Mouse (Mus musculus): ENCODE measurements around the gene Rcan2. TPM values are rescaled to one million over a fixed set of nuclear protein-coding genes. Genes with fewer than 3 reads are reported as not detected.

The Rcan2 gene
- 126 and 133 TPM in 2 replicates for polyA plus RNA-seq (2015; fragmentation: Nextera tagmentation; extraction: Ambion mirVana)

DNA sequence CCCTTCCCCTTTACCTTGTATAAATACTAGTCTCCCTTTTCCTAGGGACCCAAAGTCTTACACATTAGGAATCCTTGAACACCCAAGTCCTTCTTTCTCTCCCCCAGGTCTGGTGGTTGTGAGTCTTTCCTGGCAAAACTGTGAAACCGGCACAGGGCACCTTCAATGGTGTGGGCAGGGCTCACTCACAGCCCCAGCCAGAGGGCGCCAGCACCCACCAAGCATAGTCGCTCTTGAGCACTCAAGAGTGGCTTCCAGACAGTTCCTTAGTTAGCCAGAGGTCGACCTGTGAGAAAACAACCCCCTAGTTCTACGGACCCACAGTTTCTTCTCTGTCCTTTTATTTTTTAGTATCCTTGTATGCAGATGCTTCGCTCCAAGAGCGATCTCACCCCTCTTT lies at the start of gene Rcan2:
Gene Rcan2 (plus strand): TSS at position 275 of the 400 bp plus-strand sequence.
- Histone ChIP-seq H3K27ac (ENCODE audit: low read length) (peak within 1 kb of the TSS; percentile 81), H3K4me2 (ENCODE audit: low read length) (peak within 1 kb of the TSS; percentile 83), H3K4me3 (ENCODE audit: low read depth, low read length) (peak within 1 kb of the TSS; percentile 75), H3K27me3 (ENCODE audit: control insufficient read depth, insufficient read depth, low read depth, low read length) (no peaks in the 10 kb centered on the region), H3K9ac (ENCODE audit: low read depth, low read length) (peak within 1 kb of the TSS; percentile 94), H3K36me3 (ENCODE audit: control insufficient read depth, insufficient read depth, low read length) (no peaks in the 10 kb centered on the region), H3K9me3 (replicated peaks; ENCODE audit: control insufficient read depth, low read length, poor library complexity, severe bottlenecking) (no peaks in the 10 kb centered on the region), H3K4me1 (ENCODE audit: control insufficient read depth, insufficient read depth, low read length) (peaks cover 8% of the 10 kb centered on the region; the same call in 1 of the 2 replicates)
- peak; percentile 93 for ATAC-seq
- under 1% methylated on average over 7 of the region's 7 CpGs for WGBS

DNA sequence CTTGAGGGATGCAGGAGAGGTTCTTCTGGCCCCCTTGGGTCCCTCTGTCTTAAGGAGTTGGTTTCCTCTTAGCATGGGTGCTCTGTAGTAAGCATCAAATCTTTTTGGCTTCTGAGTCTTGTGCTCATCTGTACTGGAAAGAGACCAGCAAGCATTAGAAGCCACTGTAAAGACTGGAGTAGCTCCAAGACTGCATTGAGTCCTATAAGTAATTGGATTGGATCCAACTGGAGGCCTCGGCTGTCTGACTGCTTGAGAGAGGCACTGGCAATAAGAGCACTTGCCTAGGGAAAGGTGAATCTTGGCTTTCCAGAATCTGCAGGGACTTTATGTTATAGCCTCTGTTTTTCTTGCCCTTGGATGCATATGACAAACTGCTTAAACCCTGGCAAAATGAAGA lies 48.3 kb upstream of the Rcan2 start:
- Histone ChIP-seq H3K36me3 (ENCODE audit: control insufficient read depth, insufficient read depth, low read length) (no peaks in the 10 kb centered on the region), H3K27ac (ENCODE audit: low read length) (no peak overlapping the region), H3K9me3 (replicated peaks; ENCODE audit: control insufficient read depth, low read length, poor library complexity, severe bottlenecking) (no peaks in the 10 kb centered on the region), H3K27me3 (ENCODE audit: control insufficient read depth, insufficient read depth, low read depth, low read length) (no peaks in the 10 kb centered on the region), H3K4me2 (ENCODE audit: low read length) (no peak overlapping the region), H3K4me3 (ENCODE audit: low read depth, low read length) (no peak overlapping the region), H3K4me1 (ENCODE audit: control insufficient read depth, insufficient read depth, low read length) (no peaks in the 10 kb centered on the region), H3K9ac (ENCODE audit: low read depth, low read length) (no peak overlapping the region)
- ATAC-seq = no peak
- 83% methylated on average over 1 of the region's 1 CpGs for WGBS

DNA sequence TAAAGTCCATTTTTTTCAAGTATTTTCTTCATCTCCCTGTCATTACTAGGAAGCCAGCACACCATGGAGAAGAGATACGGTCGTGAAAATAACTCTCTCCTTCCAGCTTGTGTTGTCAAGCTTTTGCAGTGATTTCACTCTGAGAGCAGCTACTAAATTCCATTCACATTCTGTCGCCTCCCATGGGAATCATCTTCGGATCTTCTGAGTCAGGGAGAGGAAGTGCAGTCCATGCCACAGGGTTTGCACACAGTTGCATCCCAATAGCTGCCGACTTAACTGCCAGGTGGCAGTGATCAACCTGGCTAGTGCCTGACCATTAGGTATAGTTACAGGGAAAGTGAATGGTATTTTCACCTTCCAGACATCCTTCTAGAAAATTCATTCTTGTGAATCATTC lies 46.5 kb upstream of the Rcan2 start:
- no peaks in the 10 kb centered on the region for H3K9me3 ChIP-seq (replicated peaks; ENCODE audit: control insufficient read depth, low read length, poor library complexity, severe bottlenecking)
- H3K27ac ChIP-seq (ENCODE audit: low read length) = no peak overlapping the region
- H3K4me2 ChIP-seq (ENCODE audit: low read length) = no peak overlapping the region
- 75% methylated on average over 5 of the region's 5 CpGs for WGBS
- no peaks in the 10 kb centered on the region for H3K4me1 ChIP-seq (ENCODE audit: control insufficient read depth, insufficient read depth, low read length)
- no peak for ATAC-seq
- H3K27me3 ChIP-seq (ENCODE audit: control insufficient read depth, insufficient read depth, low read depth, low read length) = no peaks in the 10 kb centered on the region
- H3K9ac ChIP-seq (ENCODE audit: low read depth, low read length) = no peak overlapping the region
- H3K4me3 ChIP-seq (ENCODE audit: low read depth, low read length) = no peak overlapping the region
- no peaks in the 10 kb centered on the region for H3K36me3 ChIP-seq (ENCODE audit: control insufficient read depth, insufficient read depth, low read length)

DNA sequence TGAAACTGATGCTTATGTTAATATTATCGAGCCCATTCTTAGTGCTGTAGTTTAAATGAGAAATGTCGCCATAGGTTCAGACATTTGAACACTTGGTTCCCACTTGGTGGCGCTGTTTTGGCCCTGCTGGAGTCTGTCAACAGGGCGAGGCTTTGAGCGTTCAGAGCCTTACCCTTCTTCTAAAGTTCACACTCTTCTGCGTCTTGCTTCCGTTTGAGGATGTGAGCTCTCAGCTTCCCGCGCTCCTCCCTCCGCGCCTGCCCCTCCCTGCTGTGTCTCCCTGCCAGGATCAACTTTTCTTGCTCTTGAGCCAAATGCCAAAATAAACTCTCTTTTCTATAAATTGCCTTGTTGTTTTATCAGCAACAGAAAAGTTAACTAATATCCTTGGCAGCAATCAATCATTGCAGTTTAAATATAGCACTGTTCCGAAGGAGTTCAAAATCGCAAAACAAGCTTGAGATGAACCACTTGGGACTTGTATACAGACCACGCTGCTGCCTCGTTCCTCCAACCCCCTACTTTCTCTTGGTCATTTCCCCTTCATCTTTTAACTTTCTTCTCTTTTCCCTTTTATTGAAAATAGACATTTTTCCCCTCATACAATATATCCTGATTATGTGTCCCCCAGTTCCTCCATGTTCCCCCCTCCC lies 42.4 kb upstream of the Rcan2 start:
- H3K36me3 ChIP-seq (ENCODE audit: control insufficient read depth, insufficient read depth, low read length) = no peaks in the 10 kb centered on the region
- H3K27me3 ChIP-seq (ENCODE audit: control insufficient read depth, insufficient read depth, low read depth, low read length) = no peaks in the 10 kb centered on the region
- H3K27ac ChIP-seq (ENCODE audit: low read length) = no peak overlapping the region
- H3K9me3 ChIP-seq (replicated peaks; ENCODE audit: control insufficient read depth, low read length, poor library complexity, severe bottlenecking) = no peaks in the 10 kb centered on the region
- H3K4me3 ChIP-seq (ENCODE audit: low read depth, low read length) = no peak overlapping the region
- no peak overlapping the region for H3K9ac ChIP-seq (ENCODE audit: low read depth, low read length)
- no peaks in the 10 kb centered on the region for H3K4me1 ChIP-seq (ENCODE audit: control insufficient read depth, insufficient read depth, low read length)
- 70% methylated on average over 15 of the region's 15 CpGs for WGBS
- H3K4me2 ChIP-seq (ENCODE audit: low read length) = no peak overlapping the region
- ATAC-seq = no peak

DNA sequence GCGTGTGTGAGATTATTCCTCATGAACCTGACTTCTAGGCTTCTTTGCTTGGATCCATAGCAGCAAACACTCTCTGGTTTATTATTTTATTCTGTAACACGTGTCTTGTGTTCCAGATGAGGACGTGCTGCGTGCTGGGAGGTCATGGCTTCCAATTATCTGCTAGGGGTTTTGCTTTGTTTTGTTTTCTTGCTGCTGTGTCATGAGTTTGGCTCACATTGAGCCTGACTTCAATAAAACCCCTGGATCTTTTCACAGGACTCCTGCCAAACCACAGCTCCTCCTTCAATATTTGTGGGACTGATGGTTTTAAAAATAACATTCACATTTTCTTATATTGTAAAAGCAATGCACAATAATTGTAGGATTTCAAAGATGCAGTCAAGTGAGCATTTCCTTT lies 16.6 kb upstream of the Rcan2 start:
- Histone ChIP-seq H3K9me3 (replicated peaks; ENCODE audit: control insufficient read depth, low read length, poor library complexity, severe bottlenecking) (no peaks in the 10 kb centered on the region), H3K9ac (ENCODE audit: low read depth, low read length) (no peak overlapping the region), H3K36me3 (ENCODE audit: control insufficient read depth, insufficient read depth, low read length) (no peaks in the 10 kb centered on the region), H3K4me2 (ENCODE audit: low read length) (no peak overlapping the region), H3K4me1 (ENCODE audit: control insufficient read depth, insufficient read depth, low read length) (no peaks in the 10 kb centered on the region), H3K27ac (ENCODE audit: low read length) (no peak overlapping the region), H3K27me3 (ENCODE audit: control insufficient read depth, insufficient read depth, low read depth, low read length) (no peaks in the 10 kb centered on the region), H3K4me3 (ENCODE audit: low read depth, low read length) (no peak overlapping the region)
- WGBS = 85% methylated on average over 4 of the region's 4 CpGs
- ATAC-seq = no peak

DNA sequence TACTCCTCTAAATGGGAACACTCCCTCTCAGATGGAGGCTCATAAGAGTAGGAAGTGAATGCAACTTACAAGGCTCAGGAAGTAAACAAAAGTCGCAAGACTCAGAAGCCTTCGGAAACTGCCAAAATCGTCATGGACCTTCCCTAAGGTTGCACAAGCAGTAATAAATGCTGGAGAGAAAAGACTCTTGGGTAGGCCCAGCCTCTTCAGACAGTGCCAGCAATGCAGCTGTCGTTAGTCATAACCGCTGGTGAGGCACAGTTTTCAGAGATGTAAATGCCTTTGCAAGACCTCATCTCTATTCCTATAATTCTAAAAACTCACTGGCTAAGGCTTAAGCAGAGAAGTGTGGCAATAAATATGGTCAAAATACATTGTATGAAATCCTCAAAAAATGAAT lies 12.9 kb upstream of the Rcan2 start:
- Histone ChIP-seq H3K9me3 (replicated peaks; ENCODE audit: control insufficient read depth, low read length, poor library complexity, severe bottlenecking) (no peaks in the 10 kb centered on the region), H3K4me2 (ENCODE audit: low read length) (no peak overlapping the region), H3K4me1 (ENCODE audit: control insufficient read depth, insufficient read depth, low read length) (no peaks in the 10 kb centered on the region), H3K4me3 (ENCODE audit: low read depth, low read length) (no peak overlapping the region), H3K27me3 (ENCODE audit: control insufficient read depth, insufficient read depth, low read depth, low read length) (no peaks in the 10 kb centered on the region), H3K27ac (ENCODE audit: low read length) (no peak overlapping the region), H3K9ac (ENCODE audit: low read depth, low read length) (no peak overlapping the region), H3K36me3 (ENCODE audit: control insufficient read depth, insufficient read depth, low read length) (no peaks in the 10 kb centered on the region)
- no peak for ATAC-seq
- WGBS = 94% methylated on average over 5 of the region's 5 CpGs

DNA sequence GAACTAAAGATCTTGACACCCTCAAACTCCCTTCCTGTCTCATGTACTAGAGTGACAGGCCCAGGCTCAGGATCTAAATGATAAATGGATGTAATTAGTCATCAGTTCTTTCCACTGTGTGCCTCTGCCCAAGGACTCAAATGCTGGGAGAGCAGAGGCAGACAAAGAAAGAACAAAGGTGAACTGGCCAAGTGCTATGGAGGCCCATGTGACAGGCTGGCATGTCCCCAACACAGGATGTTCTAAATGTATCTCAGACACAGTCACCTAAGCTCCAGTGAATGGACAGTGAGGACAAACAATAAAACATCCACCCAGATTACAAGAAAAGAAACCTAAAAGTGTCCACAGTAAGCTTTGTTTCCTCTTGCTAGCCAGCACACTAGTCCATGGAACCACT lies 11.8 kb upstream of the Rcan2 start:
- Histone ChIP-seq H3K27me3 (ENCODE audit: control insufficient read depth, insufficient read depth, low read depth, low read length) (no peaks in the 10 kb centered on the region), H3K4me1 (ENCODE audit: control insufficient read depth, insufficient read depth, low read length) (no peaks in the 10 kb centered on the region), H3K9me3 (replicated peaks; ENCODE audit: control insufficient read depth, low read length, poor library complexity, severe bottlenecking) (no peaks in the 10 kb centered on the region), H3K27ac (ENCODE audit: low read length) (no peak overlapping the region), H3K4me2 (ENCODE audit: low read length) (no peak overlapping the region), H3K9ac (ENCODE audit: low read depth, low read length) (no peak overlapping the region), H3K36me3 (ENCODE audit: control insufficient read depth, insufficient read depth, low read length) (no peaks in the 10 kb centered on the region), H3K4me3 (ENCODE audit: low read depth, low read length) (no peak overlapping the region)
- ATAC-seq = no peak

DNA sequence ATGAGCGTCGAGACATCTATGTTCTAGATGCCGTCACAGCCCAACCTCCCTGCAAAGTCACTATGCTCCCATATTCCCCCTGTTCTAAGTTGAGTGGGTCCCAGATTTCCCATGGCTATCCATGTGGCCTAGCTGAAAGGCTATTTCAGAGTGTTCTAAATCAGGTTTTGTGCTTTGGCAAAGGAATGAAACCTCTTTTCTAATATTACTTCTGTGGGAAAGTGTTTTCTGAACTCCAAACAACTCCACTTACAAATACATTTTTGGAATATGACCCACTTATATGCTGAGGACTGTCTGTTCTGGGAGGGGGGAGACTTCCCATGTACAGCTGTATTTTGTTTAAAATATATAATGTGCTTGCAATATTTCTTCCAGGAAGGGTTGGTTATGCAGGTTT lies 9.4 kb upstream of the Rcan2 start:
- 95% methylated on average over 3 of the region's 3 CpGs for WGBS

DNA sequence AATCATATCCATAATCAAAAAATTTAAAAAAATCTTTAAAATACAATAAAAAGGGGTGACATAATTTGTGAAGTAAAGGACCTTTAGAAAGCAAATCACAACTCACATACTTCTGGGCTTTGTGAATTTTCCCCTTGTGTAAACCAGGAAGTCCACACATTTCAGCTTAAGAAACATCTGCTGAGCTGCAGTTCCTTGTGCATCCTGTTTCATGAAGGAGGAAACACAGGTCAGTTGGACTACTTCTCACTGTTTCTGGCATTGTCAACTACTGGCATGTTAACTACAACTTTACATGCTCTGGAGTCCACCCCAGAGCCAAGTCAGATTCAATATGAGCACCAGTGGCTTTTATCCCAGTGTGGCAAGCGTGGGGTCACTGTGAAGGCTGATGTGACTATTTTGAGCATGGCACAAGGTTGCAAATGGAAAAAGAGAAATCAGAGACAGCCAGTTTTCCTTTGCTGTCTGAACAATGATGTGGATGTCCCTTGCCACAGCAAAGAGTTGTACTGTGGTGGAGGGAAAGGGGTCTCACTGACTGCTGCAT lies 6.3 kb upstream of the Rcan2 start:
- H3K27ac ChIP-seq (ENCODE audit: low read length) = no peak overlapping the region
- ATAC-seq = no peak
- WGBS = 73% methylated on average over 1 of the region's 1 CpGs

More for the DNA sequence above, 9.4 kb upstream of the Rcan2 start:
- no peaks in the 10 kb centered on the region for H3K4me1 ChIP-seq (ENCODE audit: control insufficient read depth, insufficient read depth, low read length)
- H3K27me3 ChIP-seq (ENCODE audit: control insufficient read depth, insufficient read depth, low read depth, low read length) = no peaks in the 10 kb centered on the region
- H3K36me3 ChIP-seq (ENCODE audit: control insufficient read depth, insufficient read depth, low read length) = no peaks in the 10 kb centered on the region
- ATAC-seq = no peak
- no peak overlapping the region for H3K9ac ChIP-seq (ENCODE audit: low read depth, low read length)
- H3K4me2 ChIP-seq (ENCODE audit: low read length) = no peak overlapping the region
- no peaks in the 10 kb centered on the region for H3K9me3 ChIP-seq (replicated peaks; ENCODE audit: control insufficient read depth, low read length, poor library complexity, severe bottlenecking)
- no peak overlapping the region for H3K4me3 ChIP-seq (ENCODE audit: low read depth, low read length)
- H3K27ac ChIP-seq (ENCODE audit: low read length) = no peak overlapping the region

More for the DNA sequence above, 6.3 kb upstream of the Rcan2 start:
- Histone ChIP-seq H3K4me1 (ENCODE audit: control insufficient read depth, insufficient read depth, low read length) (no peaks in the 10 kb centered on the region), H3K27me3 (ENCODE audit: control insufficient read depth, insufficient read depth, low read depth, low read length) (no peaks in the 10 kb centered on the region), H3K36me3 (ENCODE audit: control insufficient read depth, insufficient read depth, low read length) (no peaks in the 10 kb centered on the region), H3K9me3 (replicated peaks; ENCODE audit: control insufficient read depth, low read length, poor library complexity, severe bottlenecking) (no peaks in the 10 kb centered on the region), H3K9ac (ENCODE audit: low read depth, low read length) (no peak overlapping the region), H3K4me3 (ENCODE audit: low read depth, low read length) (no peak overlapping the region), H3K4me2 (ENCODE audit: low read length) (no peak overlapping the region)
